Mouse (Mus musculus) forelimb bud, embryonic 11.5 days (tissue): ENCODE results near the gene Rpl3.

Experiments used
- DNase-seq: peaks from one replicate; pipeline ENCODE4 v3.0.0-alpha.2; 2012; ENCODE audit warnings: low read depth, low spot score

Rpl3 gene

DNA sequence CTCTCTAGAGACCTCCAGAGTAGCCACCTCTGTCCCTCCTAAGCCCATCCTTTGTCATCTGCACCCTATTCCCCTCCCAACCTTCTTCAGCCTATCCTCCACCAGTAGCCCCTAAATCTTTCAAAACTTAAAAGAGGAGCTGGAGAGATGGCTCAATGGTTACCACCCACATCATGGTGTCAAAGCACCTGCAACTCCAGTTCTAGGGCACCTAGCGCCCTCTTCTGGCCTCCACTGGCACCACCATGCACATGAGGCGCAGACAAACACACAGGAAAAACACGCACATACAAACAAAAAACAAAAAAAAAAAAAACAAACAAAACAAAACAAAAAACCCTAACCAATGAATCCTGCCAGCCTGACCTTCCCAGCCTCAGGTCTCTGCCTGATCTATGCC lies 25.1 kb downstream of the Rpl3 start:
- DNase-seq: no peak

DNA sequence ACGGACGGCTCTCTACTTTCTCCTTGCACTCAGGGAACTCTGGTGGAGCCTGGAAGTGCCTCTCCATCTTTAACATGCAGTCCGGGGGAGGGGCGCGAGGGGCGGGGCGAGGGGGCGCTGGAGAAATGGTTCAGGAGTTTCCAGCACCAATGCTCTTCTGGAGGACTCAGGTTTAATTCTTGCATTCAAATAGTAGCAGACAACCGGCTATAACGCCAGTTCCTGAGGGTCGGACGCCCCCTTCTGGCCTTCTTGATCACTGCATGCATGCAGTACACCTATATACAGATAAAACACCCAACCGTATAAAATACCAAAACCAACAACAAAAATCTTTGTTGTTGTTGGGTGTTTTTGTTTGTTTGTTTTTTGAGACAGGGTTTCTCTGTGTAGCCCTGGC lies 26.3 kb downstream of the Rpl3 start:
- DNase-seq: no peak

DNA sequence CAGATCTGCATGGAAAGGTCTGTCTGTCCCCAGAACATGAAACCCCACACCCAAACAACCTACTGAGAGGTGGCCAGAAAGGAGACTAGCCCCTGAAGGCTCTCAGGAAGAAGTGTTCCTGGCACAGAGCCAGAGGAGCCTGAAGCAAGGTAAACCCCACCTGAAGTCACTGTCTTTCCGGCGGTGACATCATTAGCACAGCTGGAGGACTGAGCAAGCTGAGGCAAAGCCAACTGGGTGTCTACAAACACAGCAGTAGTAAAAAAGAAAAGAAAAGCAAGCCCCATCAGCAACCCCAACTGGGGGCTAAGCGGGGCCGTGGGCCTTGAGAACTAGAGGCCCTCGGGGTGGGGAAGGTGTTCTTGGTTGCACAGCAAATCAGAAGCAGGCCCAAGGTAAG lies 26.7 kb downstream of the Rpl3 start:
- DNase-seq: no peak

DNA sequence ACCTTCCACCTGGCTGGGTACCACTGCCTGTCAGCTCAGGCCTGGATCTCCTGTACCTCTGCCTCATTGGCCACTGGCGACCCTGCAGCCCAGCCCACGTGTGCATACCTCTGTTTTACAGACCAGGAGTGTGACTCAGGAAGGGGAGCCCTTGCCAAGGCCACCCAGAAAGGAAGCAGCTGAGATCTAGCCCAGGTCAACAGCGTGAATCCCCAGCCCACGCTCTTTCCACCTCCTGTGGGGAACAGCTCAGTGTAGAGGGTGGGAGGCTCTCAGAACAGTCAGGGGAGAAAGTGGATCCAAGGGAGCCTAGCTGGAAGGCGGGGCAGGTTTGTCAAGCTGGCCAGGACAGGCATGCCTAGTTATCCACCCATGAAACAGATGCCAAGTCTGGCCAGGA lies 28.8 kb downstream of the Rpl3 start:
- DNase-seq: no peak

DNA sequence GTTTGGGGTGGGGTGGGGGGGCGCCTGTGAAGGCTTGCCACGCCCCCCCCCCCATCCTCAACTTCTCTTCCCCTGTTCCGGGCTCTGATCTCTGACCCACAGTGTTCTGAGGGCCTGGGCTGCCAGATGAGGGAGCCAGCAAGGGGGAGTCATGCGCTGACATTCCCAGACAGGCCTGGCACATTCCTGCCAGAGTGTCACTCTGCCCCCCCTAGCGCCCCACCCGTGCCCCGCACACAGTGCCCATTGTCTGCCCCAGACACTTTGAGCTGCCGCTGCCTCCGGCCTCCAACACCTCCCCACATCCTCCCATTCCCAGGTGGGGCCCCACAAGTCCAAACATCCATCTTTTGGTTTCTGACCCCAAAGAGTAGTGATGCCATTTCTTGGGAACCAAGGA lies 29.3 kb downstream of the Rpl3 start:
- no peak for DNase-seq

DNA sequence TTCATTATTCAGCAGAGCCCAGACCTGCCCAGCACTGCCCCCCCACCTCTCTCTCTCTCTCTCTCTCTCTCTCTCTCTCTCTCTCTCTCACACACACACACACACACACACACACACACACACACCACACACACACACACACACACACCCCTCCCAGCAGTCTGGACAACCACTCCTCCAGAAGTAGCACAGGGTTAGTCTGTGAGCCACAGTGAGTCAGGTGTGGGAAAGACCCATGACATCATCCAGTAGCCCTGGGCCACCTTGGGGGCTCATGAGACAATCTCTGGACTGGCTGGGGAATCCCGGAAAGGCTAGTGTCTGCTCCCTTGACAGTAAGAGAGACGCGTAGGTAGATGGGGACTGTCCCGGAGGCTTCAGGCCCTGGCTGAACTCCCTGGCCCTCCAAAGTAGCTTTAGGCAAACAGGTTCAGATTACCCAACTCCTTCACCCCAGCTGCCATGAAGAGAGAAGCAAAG lies 30.6 kb downstream of the Rpl3 start:
- no peak for DNase-seq

DNA sequence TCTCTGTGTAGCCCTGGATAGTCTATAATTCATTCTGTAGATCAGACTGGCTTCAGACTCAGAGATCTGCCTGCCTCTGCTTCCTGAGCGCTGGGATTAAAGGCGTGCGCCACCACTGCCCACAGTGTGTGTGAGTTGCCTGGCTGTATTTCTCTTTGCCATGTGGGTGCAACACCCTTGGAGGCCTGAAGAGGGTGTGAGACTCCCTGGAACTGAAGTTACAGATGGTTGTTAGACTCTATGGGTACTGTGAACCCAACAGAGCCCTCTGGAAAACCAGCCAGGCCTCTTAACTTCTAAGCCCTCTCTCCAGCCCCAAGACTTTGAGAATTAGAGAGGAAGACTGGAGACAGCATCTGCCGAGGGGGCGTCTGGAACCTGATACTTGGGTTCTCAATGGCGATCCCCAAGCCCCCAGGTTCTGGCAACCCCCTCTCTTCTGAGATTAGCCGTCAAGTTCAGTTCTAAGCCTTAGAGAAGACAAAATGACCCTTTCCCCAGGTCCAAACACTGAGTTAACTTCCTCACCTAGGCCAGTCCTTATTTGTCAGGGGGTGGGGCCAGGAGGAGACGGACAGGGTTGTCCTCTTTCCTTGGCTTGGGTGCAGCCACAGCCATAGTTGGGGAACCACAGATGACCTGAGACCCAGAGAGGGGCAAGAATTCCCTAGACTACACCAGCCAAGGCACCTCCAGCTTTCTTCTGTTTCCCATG lies 31.2 kb downstream of the Rpl3 start:
- DNase-seq: no peak

DNA sequence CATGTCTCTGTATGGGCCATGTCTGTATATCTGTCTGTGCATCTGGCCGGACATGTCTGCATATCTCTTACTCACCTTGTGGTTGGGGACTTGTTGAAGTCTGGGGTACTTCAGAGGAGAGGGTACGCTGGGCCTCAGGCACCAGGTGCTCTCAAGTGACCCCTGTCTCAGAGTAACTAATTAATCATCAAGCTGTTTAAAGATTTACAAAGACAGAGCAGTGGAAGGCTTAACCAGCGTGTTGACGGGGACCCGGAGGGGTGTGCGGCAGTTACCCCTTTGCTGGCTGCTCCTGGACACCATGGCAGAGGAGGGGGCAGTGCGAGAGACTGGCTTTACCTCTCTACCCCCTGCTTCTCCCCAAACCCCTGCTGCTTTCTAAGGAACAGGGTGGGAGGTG lies 32.1 kb downstream of the Rpl3 start:
- DNase-seq: no peak

DNA sequence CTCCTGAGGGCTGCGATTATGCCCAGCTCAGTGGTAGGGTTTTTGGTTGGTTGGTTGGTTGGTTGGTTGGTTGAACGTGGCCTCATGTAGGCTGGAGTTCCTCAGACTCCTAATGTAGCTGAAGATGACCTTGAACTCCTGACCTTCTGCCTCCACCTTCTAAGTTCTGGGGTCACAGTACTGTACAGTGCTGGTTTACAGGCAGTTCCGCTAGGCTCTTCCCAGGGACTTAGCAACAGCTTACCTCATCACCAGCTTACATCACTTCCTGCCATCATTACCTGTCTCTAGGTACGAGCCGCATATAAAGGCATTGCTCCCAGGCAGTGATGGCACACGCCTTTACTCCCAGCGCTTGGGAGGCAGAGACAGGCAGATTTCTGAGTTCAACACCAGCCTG lies 33.5 kb downstream of the Rpl3 start:
- no peak for DNase-seq

DNA sequence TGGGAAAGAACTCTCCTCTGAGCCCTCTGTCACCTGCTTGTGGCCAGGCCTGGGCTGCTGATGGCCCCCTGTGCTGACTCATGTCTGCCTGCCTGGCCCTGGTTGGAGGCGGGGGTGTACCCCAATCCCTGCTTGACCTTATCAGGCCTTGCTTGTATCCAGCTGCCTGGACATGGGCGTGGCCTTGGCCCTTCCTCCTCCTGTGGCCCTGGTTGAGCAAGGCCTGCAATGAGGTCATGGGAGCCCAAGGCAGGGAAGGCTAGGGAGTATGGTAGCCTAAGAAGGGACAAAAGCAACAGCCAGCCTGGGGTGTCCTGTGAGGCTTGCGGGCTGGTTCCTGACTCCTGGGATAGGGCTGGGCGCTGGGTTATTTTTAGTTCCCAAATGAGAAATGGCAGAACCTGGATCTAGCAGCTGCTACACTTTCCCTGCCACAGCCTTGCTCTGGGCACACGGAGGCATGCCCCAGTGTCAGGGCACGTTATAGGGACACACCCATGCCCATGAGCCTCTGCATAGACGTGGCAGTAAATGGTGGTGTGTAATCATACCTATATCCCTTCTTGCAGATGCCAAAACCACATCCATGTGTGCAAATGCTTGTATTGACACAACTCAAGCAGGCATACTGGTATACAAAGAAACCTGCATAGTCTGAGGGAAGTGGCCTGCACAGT lies 37.5 kb downstream of the Rpl3 start:
- DNase-seq: no peak

DNA sequence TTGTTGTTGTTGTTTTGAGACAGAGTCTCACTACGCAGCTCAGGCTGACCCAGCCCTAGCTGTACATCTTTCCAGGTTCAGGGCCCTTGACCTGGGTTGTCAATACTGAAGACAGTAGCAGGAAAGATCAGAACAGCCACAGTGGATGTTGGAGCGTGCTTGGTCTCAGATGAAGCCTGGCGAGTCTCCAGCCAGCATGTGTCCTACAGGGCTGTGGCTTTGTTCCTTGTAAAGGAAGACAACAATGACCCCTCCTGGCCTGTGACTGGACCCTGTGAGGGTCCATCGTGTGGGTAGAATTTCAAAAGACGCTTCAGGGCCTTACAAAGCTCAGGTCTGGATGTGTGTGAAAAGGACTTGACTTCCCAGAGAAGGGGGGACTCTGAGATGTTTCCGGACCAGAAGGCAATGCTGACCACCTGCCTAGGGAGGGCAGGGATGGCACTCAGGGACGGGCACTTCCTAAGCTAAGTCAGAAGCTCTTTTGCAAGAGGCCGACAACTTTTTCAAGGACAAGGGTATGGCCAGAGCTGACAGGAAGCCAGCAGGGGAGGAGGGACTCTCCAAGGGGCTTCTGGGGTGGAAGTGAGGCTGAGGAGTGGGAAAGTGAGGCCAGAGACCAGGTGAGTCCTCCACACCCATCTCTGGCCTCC lies 38.2 kb downstream of the Rpl3 start:
- no peak for DNase-seq

DNA sequence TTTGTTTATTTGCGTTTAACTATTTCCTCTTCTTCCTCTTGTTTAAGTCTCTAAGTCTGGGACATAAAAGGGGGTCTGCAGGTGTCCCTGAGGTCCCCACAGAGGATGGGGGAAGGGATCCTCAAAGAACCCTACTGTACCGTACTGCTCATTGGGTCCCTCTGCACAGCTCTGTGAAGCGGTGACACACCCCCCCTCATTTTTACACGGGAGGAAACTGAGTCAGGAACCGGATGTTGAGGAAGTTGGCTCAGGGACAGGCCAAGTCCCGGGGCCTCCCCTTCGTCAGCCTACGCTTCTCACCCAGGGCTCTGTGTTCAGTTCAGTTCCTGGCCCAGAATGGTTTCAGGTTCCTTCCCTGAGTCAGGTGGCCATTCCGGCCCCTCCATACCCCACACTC lies 39.9 kb downstream of the Rpl3 start:
- no peak for DNase-seq

DNA sequence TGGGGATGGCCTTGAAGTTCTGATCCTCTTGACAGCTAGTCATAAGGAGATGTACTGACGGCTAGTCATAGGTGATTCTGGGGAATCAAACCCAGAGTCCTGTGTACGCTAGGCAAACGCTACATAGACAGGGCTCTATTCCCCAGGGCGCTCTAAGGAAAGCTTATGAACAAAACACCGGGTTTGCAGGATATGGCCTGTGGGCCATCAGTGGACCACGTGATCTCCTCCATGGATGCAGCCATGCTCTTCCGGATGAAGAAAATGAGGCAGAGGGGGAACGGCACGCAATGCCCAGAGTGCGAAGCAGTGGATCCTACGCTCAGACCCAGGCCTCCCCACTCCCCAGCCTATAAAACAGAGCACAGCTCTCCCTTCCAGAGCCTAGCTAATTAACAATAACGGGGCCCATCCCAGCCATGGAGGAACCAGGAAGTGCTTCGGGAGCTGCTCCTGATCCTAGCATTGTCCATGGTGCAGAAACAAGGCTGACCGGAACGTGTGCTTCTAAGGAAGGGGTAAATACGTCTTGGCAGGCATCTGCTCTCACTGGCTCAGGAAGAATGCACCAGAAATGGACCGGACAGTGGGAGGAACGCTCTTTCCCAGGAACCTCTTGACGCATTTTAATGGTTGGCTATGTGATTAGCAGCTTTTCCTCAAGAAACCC lies 40.4 kb downstream of the Rpl3 start:
- no peak for DNase-seq

DNA sequence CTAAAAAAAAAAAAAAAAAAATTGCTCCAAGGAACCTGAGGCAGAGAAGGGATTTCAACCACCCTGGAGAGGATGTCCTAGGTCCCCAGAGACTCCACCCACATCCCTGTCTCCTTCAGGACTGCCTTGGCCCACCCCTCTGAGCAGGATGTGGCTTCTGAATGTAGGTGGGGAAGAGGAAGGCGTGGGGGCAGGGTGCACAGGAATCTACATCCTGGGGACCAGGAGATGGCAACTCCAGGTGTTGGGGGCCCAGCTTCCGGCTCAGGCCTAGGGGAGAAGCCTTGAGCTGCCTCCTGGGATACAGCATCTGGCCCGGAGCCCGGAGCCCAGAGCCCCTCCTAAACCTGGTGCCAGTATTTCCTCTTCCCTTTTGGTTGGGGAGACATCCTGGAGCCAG lies 41.6 kb downstream of the Rpl3 start:
- DNase-seq: no peak

DNA sequence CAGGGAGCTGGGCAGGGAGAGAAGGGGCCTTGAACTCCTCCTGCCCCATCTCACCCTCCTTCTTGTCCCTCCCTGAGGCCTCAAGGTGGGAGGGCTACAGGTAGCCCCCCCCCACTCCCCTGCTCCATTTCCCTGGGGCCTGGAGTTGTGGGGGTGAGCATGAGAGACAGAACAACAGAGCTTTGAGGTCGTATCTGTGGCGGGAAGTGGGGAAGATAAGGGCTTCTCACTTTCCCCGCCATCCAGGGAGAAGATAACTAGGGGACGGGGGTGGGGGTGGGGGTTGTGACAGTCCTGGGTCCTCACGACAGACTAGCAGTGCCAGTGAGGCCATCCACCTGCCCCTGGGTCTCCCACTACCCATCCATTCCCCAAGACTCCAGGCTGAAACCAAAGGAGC lies 43.7 kb downstream of the Rpl3 start:
- DNase-seq: no peak

DNA sequence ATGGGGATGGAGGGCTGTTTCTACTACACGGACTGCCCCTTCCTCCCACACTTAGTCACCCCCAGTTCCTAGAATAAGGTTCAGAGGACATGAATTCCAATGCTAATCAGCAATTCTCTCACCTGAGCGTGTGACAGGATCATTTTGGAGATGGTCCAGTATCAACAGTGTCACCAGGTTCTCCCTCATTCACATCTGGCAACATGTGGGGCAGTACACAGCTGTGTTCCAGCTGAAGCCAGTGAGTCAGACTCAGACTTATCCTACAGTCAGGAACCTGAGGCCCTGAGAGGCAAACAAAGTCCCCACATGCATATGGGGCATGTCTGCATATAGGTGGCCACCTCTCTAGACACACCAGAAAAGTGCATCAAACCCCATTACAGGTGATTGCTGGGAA lies 44.4 kb downstream of the Rpl3 start:
- no peak for DNase-seq

DNA sequence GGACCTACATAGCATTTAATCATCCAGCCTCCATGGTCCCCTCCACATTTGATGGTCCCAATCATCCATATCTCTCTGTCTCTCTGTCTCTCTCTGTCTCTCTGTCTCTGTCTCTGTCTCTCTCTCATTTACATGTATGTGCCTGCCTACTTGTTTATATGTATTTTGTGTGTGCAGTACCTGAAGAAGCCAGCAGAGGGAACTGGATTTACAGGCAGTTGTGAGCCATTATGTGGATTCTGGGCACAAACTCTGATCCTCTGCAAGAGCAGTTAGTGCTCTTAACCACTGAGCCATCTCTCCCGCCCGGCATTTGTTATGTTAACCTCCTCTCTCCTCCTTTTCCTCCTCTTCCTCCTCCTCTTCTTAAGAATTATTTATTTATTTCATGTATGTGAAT lies 45.9 kb downstream of the Rpl3 start:
- DNase-seq: no peak

DNA sequence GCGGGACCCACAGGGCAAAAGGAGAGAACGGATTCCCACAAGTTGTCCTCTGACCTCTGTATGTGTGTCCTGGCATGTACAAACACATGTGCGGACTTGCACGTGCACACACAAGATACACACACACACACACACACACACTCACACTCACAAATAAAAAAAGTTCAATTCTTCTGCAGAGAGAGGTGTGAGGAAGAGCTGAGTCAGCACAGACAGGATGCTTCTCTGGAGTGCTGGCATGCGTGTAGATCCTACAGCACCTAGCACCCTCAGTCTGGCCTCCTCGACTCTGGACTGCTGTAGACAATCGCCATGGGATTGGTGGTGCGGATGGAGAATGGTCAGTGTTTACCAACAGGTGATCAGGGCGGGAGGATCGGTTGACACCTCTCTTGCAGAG lies 47.4 kb downstream of the Rpl3 start:
- DNase-seq: no peak

DNA sequence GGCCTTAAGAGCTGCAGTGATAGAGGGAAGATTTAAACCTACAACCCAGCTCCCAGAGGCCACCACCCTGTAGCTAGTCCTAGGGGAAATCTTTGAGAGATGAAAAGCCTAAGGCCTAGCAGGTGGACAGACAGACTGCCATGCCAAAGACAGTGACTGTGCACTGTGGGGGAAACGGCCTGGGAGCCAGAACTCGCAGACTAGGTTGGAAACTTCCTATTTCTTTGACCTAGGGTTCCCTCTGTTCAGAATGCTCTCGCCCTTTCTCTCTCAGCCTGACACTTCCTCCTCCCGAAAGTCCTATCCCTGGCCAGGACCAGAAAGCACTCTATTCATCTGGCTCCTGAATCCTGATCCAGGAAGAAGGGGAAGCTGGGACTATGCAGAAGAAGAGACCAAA lies 49.5 kb downstream of the Rpl3 start:
- no peak for DNase-seq

DNA sequence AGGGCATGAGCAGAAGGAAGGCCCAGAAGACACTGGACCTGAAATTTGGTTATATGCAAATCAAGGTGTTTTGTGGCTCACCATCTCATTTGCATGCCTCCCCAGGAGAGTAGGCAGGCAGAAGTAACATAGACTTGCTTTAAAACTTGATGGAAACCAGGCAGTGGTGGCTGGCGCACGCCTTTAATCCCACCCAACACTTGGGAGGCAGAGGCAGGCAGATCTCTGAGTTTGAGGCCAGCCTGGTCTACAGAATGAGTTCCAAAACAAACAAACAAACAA lies 53.6 kb downstream of the Rpl3 start:
- no peak for DNase-seq

DNA sequence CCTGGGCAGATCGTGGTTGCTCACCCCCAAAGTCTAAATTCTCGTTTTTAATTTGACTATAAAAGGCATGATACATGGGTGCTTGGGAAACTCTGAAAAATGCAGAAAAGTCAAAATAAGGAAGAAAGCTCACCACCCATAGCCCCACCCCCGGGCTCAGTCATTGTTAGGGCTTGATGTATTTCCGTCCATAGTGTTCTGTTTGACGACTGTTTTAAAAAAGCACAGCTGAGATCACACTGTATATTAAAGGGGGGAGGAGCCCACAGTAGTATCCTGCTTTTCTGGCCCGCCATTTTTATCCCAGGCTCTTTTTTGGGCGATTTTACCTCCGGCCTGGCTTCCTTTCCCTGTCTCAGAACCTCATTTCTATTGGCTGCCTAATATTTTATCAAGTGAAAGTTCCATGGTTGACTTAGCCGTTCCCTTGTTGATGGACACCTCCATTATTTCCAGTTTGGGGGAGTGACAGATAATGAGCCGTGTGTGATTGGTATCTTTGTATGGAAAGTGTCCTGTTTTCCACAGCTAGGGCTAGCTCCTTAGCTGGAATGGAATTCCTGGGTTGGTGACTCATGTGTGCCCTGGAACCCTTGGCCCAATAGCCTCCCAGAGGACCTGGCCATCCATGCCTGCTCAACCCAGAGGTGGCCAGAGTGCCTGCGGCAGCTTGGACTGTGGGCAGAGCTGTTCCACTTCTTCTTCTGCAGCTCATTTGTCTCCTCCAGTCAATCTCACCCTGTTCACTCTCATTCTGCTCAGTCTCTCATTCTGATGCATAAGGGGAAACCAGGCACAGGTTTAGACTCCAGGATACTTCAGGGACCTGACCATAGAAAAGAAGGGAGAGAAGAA lies 54.2 kb downstream of the Rpl3 start:
- DNase-seq: no peak

DNA sequence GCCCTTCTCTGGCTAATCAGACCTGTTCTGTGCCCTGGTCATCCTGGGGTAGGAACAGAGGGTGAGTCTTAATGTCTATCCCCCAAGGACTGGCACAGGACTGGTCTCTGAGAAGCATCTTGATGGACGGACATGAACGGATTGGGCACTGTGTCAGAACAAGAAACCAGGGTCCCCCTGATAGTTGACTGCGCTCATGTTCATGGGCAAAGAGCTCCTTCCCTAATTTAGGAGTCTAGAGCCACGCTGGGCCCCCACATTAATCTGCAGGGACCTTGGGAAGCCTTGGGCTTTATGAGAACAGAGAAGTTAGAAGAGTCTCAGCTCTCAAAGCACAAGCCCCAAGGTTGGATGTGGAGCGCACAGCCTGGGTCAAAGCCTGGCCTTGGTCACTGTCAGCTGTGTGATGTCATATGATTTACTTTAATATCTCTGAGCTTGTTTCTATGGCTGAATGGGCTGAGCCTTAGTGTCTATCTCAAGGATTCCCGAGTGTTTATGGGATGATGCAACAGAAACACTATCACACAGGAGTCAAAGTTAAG lies 56.3 kb downstream of the Rpl3 start:
- no peak for DNase-seq
